Mouse (Mus musculus): Measurements from ENCODE around the gene Cbfa2t3. TPM values are rescaled to one million over a fixed set of nuclear protein-coding genes. Genes with fewer than 3 reads are reported as not detected.

Cbfa2t3 gene
- polyA plus RNA-seq, 1 experiment, result 0.07 TPM

GRCm38 (mm10) chr8:122735542-122736473 lies 36.9 kb upstream of the Cbfa2t3 start:
- no peaks in the 10 kb centered on the region for H3K4me1 ChIP-seq (ENCODE audit: control insufficient read depth, insufficient read depth, low read length)
- TF ChIP-seq CTCF (IDR thresholded peaks at IDR 0.05; ENCODE audit: borderline replicate concordance, insufficient read depth, low read length) (no peak), POLR2A (IDR thresholded peaks at IDR 0.05; ENCODE audit: low read depth, low read length) (no peak)
- H3K27ac ChIP-seq (ENCODE audit: insufficient read depth, low read length), result no peak overlapping the region
- no peak overlapping the region for H3K4me3 ChIP-seq (ENCODE audit: insufficient read depth, low read length)

- Histone ChIP-seq H3K27ac (ENCODE audit: insufficient read depth, low read length) (no peak overlapping the region), H3K4me1 (ENCODE audit: control insufficient read depth, insufficient read depth, low read length) (no peaks in the 10 kb centered on the region), H3K4me3 (ENCODE audit: insufficient read depth, low read length) (no peak overlapping the region)
- no peak for TF ChIP-seq CTCF (IDR thresholded peaks at IDR 0.05; ENCODE audit: borderline replicate concordance, insufficient read depth, low read length)
- no peak for TF ChIP-seq POLR2A (IDR thresholded peaks at IDR 0.05; ENCODE audit: low read depth, low read length)
Measured at GRCm38 (mm10) chr8:122735110-122735509, 36.2 kb upstream of the Cbfa2t3 start.

GRCm38 (mm10) chr8:122728630-122729029 lies 29.7 kb upstream of the Cbfa2t3 start:
- Histone ChIP-seq H3K27ac (ENCODE audit: insufficient read depth, low read length) (no peak overlapping the region), H3K4me1 (ENCODE audit: control insufficient read depth, insufficient read depth, low read length) (no peaks in the 10 kb centered on the region), H3K4me3 (ENCODE audit: insufficient read depth, low read length) (no peak overlapping the region)
- TF ChIP-seq CTCF (IDR thresholded peaks at IDR 0.05; ENCODE audit: borderline replicate concordance, insufficient read depth, low read length), result no peak
- TF ChIP-seq POLR2A (IDR thresholded peaks at IDR 0.05; ENCODE audit: low read depth, low read length), result no peak

GRCm38 (mm10) chr8:122727412-122727811 lies 28.5 kb upstream of the Cbfa2t3 start:
- H3K4me1 ChIP-seq (ENCODE audit: control insufficient read depth, insufficient read depth, low read length), result no peaks in the 10 kb centered on the region
- no peak overlapping the region for H3K27ac ChIP-seq (ENCODE audit: insufficient read depth, low read length)
- no peak overlapping the region for H3K4me3 ChIP-seq (ENCODE audit: insufficient read depth, low read length)
- no peak for TF ChIP-seq POLR2A (IDR thresholded peaks at IDR 0.05; ENCODE audit: low read depth, low read length)
- TF ChIP-seq CTCF (IDR thresholded peaks at IDR 0.05; ENCODE audit: borderline replicate concordance, insufficient read depth, low read length), result no peak

GRCm38 (mm10) chr8:122726789-122727188 lies 27.9 kb upstream of the Cbfa2t3 start:
- TF ChIP-seq CTCF (IDR thresholded peaks at IDR 0.05; ENCODE audit: borderline replicate concordance, insufficient read depth, low read length) (no peak), POLR2A (IDR thresholded peaks at IDR 0.05; ENCODE audit: low read depth, low read length) (no peak)
- H3K27ac ChIP-seq (ENCODE audit: insufficient read depth, low read length), result no peak overlapping the region
- H3K4me1 ChIP-seq (ENCODE audit: control insufficient read depth, insufficient read depth, low read length), result no peaks in the 10 kb centered on the region
- no peak overlapping the region for H3K4me3 ChIP-seq (ENCODE audit: insufficient read depth, low read length)

- no peaks in the 10 kb centered on the region for H3K4me1 ChIP-seq (ENCODE audit: control insufficient read depth, insufficient read depth, low read length)
- TF ChIP-seq CTCF (IDR thresholded peaks at IDR 0.05; ENCODE audit: borderline replicate concordance, insufficient read depth, low read length), result no peak
- TF ChIP-seq POLR2A (IDR thresholded peaks at IDR 0.05; ENCODE audit: low read depth, low read length), result no peak
Measured at GRCm38 (mm10) chr8:122725187-122725586, 26.3 kb upstream of the Cbfa2t3 start.

GRCm38 (mm10) chr8:122720811-122721640 lies 22.1 kb upstream of the Cbfa2t3 start:
- Histone ChIP-seq H3K4me3 (ENCODE audit: insufficient read depth, low read length) (no peak overlapping the region), H3K27ac (ENCODE audit: insufficient read depth, low read length) (no peak overlapping the region), H3K4me1 (ENCODE audit: control insufficient read depth, insufficient read depth, low read length) (no peaks in the 10 kb centered on the region)
- no peak for TF ChIP-seq POLR2A (IDR thresholded peaks at IDR 0.05; ENCODE audit: low read depth, low read length)
- no peak for TF ChIP-seq CTCF (IDR thresholded peaks at IDR 0.05; ENCODE audit: borderline replicate concordance, insufficient read depth, low read length)

More at GRCm38 (mm10) chr8:122725187-122725586, 26.3 kb upstream of the Cbfa2t3 start:
- H3K27ac ChIP-seq (ENCODE audit: insufficient read depth, low read length), result no peak overlapping the region
- H3K4me3 ChIP-seq (ENCODE audit: insufficient read depth, low read length), result no peak overlapping the region

GRCm38 (mm10) chr8:122720070-122720729 lies 21.3 kb upstream of the Cbfa2t3 start:
- TF ChIP-seq POLR2A (IDR thresholded peaks at IDR 0.05; ENCODE audit: low read depth, low read length) (no peak), CTCF (IDR thresholded peaks at IDR 0.05; ENCODE audit: borderline replicate concordance, insufficient read depth, low read length) (no peak)
- Histone ChIP-seq H3K4me3 (ENCODE audit: insufficient read depth, low read length) (no peak overlapping the region), H3K4me1 (ENCODE audit: control insufficient read depth, insufficient read depth, low read length) (no peaks in the 10 kb centered on the region), H3K27ac (ENCODE audit: insufficient read depth, low read length) (no peak overlapping the region)

GRCm38 (mm10) chr8:122719500-122720065 lies 20.7 kb upstream of the Cbfa2t3 start:
- no peak overlapping the region for H3K27ac ChIP-seq (ENCODE audit: insufficient read depth, low read length)

More at GRCm38 (mm10) chr8:122719500-122720065, 20.7 kb upstream of the Cbfa2t3 start:
- Histone ChIP-seq H3K4me3 (ENCODE audit: insufficient read depth, low read length) (no peak overlapping the region), H3K4me1 (ENCODE audit: control insufficient read depth, insufficient read depth, low read length) (no peaks in the 10 kb centered on the region)
- TF ChIP-seq POLR2A (IDR thresholded peaks at IDR 0.05; ENCODE audit: low read depth, low read length), result no peak
- no peak for TF ChIP-seq CTCF (IDR thresholded peaks at IDR 0.05; ENCODE audit: borderline replicate concordance, insufficient read depth, low read length)
